Mouse (Mus musculus): ENCODE data around the gene Gna13.

Gna13 gene

GRCm38 (mm10) chr11:109375412-109375811 lies 12.8 kb downstream of the Gna13 start:
- DNase-seq (ENCODE audit: low spot score in 2 of 2): no peak

GRCm38 (mm10) chr11:109376484-109377143 lies 14.0 kb downstream of the Gna13 start:
- DNase-seq (ENCODE audit: low spot score in 2 of 2): no peak

GRCm38 (mm10) chr11:109377477-109377876 lies 14.8 kb downstream of the Gna13 start:
- no peak for DNase-seq (ENCODE audit: low spot score in 2 of 2)

GRCm38 (mm10) chr11:109378051-109378450 lies 15.4 kb downstream of the Gna13 start:
- no peak for DNase-seq (ENCODE audit: low spot score in 2 of 2)

GRCm38 (mm10) chr11:109380662-109381061 lies 18.0 kb downstream of the Gna13 start:
- DNase-seq (ENCODE audit: low spot score in 2 of 2): no peak

GRCm38 (mm10) chr11:109385296-109385695 lies 22.7 kb downstream of the Gna13 start:
- no peak for DNase-seq (ENCODE audit: low spot score in 2 of 2)

- no peak for DNase-seq (ENCODE audit: low spot score in 2 of 2)
Measured at GRCm38 (mm10) chr11:109389046-109389445, 26.4 kb downstream of the Gna13 start.

GRCm38 (mm10) chr11:109391200-109391599 lies 28.6 kb downstream of the Gna13 start:
- no peak for DNase-seq (ENCODE audit: low spot score in 2 of 2)

- no peak for DNase-seq (ENCODE audit: low spot score in 2 of 2)
Measured at GRCm38 (mm10) chr11:109391760-109392159, 29.1 kb downstream of the Gna13 start.

- no peak for DNase-seq (ENCODE audit: low spot score in 2 of 2)
Measured at GRCm38 (mm10) chr11:109392601-109393000, 30.0 kb downstream of the Gna13 start.

GRCm38 (mm10) chr11:109394758-109395157 lies 32.1 kb downstream of the Gna13 start:
- no peak for DNase-seq (ENCODE audit: low spot score in 2 of 2)

GRCm38 (mm10) chr11:109395291-109395690 lies 32.7 kb downstream of the Gna13 start:
- no peak for DNase-seq (ENCODE audit: low spot score in 2 of 2)

- no peak for DNase-seq (ENCODE audit: low spot score in 2 of 2)
Measured at GRCm38 (mm10) chr11:109406431-109406830, 43.8 kb downstream of the Gna13 start.

GRCm38 (mm10) chr11:109410197-109410980 lies 47.8 kb downstream of the Gna13 start:
- no peak for DNase-seq (ENCODE audit: low spot score in 2 of 2)

- DNase-seq (ENCODE audit: low spot score in 2 of 2): no peak
Measured at GRCm38 (mm10) chr11:109413617-109414016, 51.0 kb downstream of the Gna13 start, which contains the start of gene 9930022D16Rik. TSS of gene 9930022D16Rik (plus strand) at chr11:109413917.

GRCm38 (mm10) chr11:109414802-109415201 lies 52.2 kb downstream of the Gna13 start:
- DNase-seq (ENCODE audit: low spot score in 2 of 2): no peak

- no peak for DNase-seq (ENCODE audit: low spot score in 2 of 2)
Measured at GRCm38 (mm10) chr11:109416709-109417420, 54.2 kb downstream of the Gna13 start.

GRCm38 (mm10) chr11:109417472-109418040 lies 54.9 kb downstream of the Gna13 start:
- no peak for DNase-seq (ENCODE audit: low spot score in 2 of 2)

GRCm38 (mm10) chr11:109419461-109419860 lies 56.8 kb downstream of the Gna13 start:
- DNase-seq (ENCODE audit: low spot score in 2 of 2): no peak

- DNase-seq (ENCODE audit: low spot score in 2 of 2): no peak
Measured at GRCm38 (mm10) chr11:109419961-109420566, 57.4 kb downstream of the Gna13 start.

GRCm38 (mm10) chr11:109420567-109420962 lies 57.9 kb downstream of the Gna13 start:
- DNase-seq (ENCODE audit: low spot score in 2 of 2): no peak

GRCm38 (mm10) chr11:109421205-109421604 lies 58.6 kb downstream of the Gna13 start:
- DNase-seq (ENCODE audit: low spot score in 2 of 2): no peak
